Mouse (Mus musculus) cortical plate, adult 2 months (tissue): ENCODE measurements at regions not wholly inside any gene's neighbourhood (a gene's known extent, or its start where the extent isn't known, plus 50 kb on each side); places are given as distances from the start of the nearest gene placed in this dataset.

Experiments used
- H3K27ac ChIP-seq: fragments of 200-500 bp; 2 replicates; pipeline ENCODE4 v1.5.1; 2012; ENCODE audit warnings: low read length, control low read depth, inconsistent platforms; ENCODE audit not compliant: insufficient read depth
- H3K4me1 ChIP-seq: fragments of 200-500 bp; 2 replicates; pipeline ENCODE4 v1.6.1; 2011; ENCODE audit warnings: low read length; ENCODE audit not compliant: control insufficient read depth, insufficient read depth
- H3K4me3 ChIP-seq: fragments of 200-500 bp; 2 replicates; pipeline ENCODE4 v1.5.1; 2011; ENCODE audit warnings: mild to moderate bottlenecking, low read length, control low read depth; ENCODE audit not compliant: insufficient read depth
- CTCF ChIP-seq: fragments of 200-500 bp; IDR thresholded peaks from 2 replicates; pipeline ENCODE4 v1.5.1; 2011; ENCODE audit warnings: mild to moderate bottlenecking, control low read depth, low read length; ENCODE audit not compliant: insufficient read depth; ENCODE audit errors: extremely low read depth
- POLR2A ChIP-seq: fragments of 200-500 bp; IDR thresholded peaks from 2 replicates; pipeline ENCODE4 v1.6.1; 2011; ENCODE audit warnings: mild to moderate bottlenecking, low read length, control low read depth; ENCODE audit not compliant: insufficient read depth; ENCODE audit errors: extremely low read depth

DNA sequence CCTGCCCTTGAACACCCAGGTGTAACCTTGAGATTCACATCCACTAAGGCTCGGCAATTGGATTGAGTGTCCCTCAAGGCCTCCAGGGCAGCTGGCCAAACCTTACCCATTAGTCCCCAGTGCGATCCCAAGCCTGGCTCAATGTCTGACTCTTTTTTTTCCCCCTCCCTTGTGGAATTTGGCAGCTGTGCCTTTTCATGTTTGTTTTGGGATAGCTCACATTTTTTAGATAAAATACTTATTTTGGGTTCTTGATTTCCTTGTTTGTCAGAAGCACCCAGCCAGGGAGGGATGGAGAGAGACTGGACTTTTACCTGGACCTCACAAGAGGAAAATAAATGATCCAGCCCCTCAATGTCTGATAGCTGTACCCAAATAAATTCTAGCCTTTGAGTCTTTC lies 134.5 kb downstream of the Gm10295 start:
- TF ChIP-seq POLR2A: no peak
- no peak for TF ChIP-seq CTCF
- Histone ChIP-seq H3K27ac (no peak overlapping the region), H3K4me3 (no peak overlapping the region), H3K4me1 (no peaks in the 10 kb centered on the region)

DNA sequence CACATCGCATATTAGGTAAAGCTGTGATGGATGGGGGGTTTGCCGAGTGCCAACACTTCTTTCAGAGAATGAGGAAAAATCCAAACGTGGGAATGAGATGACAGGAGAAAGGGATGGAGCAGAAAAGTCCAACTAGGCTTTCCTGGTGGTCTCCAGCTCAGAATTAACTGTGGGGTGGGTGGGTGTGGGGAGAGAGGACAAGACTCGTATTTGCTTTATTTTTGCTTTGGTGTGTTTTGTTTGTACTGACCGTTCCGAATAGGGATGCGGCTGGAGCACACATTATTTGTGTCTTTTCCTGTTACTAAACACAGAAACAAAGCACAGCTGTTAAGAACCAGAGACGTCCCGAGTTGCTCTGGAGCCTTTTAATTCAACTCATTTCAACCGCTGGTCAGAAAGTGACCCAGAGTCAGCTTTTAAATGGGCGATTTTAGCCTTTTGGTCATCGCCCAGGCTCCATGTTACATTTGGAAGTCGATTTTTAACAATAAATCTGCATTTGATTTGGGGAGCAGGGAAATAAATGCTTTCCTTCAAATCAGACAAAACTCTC lies 136.7 kb downstream of the Gm10295 start:
- TF ChIP-seq POLR2A (no peak), CTCF (no peak)
- Histone ChIP-seq H3K27ac (peak overlapping the region; percentile 46; the same call in 1 of the 2 replicates), H3K4me1 (no peaks in the 10 kb centered on the region), H3K4me3 (no peak overlapping the region)

DNA sequence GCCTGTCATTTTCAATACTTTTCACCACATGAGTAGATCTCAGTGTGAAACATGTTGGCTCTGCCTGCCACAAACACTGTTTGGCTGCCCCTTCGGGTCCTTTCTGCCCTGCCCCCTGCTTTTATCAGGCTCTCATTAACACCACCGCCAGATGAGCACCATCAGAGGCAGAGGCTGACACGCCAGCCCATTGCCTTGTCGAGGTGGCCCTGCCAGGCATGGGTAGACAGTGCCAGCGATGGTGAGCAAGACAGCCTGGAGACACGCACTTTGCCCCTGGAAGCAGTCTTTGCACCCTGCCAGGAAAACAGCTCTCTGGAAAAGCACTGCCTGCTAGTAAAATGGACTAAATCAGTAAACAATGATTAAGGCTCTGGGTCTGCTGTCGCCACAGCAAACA lies 158.2 kb downstream of the Gm10295 start:
- Histone ChIP-seq H3K4me1 (no peaks in the 10 kb centered on the region), H3K27ac (no peak overlapping the region), H3K4me3 (no peak overlapping the region)
- TF ChIP-seq POLR2A (no peak), CTCF (no peak)

DNA sequence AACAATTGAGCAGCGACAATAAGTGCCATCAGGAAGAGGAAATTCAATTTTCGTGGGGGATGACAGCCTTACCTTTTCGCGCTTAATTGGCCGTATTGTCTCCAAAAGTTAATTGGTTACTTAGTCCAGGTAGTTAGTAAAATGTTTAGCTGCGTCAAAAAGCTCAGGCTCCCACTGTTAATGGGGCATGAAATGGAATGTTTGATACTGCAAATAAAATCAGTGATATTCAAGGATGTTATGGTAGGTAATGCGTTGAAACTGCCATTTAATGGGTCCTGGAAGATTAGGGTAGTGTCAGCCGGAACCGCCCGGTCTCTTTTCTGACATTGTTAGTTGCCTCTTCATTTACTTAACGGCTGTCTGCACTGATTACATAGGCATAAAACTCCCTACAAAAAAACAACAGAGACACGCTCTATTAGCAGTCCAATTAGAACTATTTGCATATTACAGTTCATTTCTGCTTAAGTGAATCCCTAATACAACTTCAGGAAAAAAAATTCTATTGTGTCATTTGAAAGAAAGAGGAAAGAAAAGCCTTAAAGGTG lies 161.0 kb downstream of the Gm10295 start:
- TF ChIP-seq POLR2A (no peak), CTCF (no peak)
- Histone ChIP-seq H3K4me3 (no peak overlapping the region), H3K4me1 (no peaks in the 10 kb centered on the region), H3K27ac (no peak overlapping the region)

DNA sequence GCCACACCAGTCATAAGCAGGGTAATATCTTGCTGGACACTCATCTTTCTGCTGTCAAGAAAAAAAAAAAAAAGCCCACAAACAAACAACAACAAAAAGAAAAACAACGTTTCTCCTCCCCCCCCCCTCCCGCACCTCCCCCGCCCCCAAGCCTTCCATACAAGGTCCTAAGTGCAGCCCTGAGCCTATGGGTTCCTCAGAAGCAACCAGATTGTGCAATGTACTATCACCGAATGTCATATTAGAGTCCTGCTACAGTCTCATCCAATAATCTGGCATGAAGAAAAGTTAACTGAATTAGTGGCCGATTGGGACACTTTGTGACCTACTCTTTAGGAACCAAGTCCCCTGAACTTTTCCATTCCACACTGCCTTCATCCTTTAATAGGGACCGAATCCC lies 161.5 kb downstream of the Gm10295 start:
- no peak overlapping the region for H3K27ac ChIP-seq
- no peaks in the 10 kb centered on the region for H3K4me1 ChIP-seq
- no peak overlapping the region for H3K4me3 ChIP-seq
- TF ChIP-seq POLR2A (no peak), CTCF (no peak)

DNA sequence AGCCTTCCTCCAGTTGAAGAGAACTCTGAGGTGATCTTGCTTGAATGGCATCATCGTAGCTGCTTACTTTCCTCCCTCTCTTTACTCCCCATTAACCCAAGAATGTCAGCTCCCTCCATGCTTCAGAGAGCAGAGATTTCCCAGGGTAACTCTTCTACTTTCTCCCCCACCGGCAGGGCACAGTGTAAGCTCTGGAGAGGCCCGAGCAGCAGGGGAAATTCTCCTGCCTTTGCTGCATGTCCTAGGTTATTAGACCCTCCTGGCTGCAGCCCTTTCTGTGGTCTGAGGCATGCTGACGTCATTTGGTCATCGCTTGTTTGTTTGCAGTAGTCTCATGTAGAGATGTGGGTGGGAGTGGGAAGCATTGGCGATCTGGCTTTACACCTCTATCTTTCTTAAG lies 163.2 kb downstream of the Gm10295 start:
- Histone ChIP-seq H3K4me3 (no peak overlapping the region), H3K27ac (0 out of 2 replicates have a peak overlapping the region, but pooled peaks have one; percentile 29), H3K4me1 (no peaks in the 10 kb centered on the region)
- TF ChIP-seq POLR2A (no peak), CTCF (no peak)

DNA sequence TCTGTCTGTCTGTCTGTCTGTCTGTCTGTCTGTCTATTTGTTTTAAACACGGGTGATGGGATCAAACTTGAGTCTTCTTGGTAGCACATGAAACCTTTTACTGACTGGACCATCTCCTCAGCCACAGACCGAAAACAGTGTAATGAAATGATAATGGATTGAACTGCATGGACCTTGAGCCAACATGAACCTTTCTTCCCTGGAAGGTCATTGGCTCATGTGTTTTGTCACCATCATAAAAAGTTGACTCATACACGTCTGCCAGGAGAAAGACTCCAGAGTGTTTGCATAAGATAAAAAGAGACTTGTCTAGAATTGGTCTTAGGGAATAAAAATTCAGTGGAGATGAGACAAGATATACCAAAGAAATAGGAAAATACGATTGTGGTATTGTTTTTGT lies 176.4 kb downstream of the Gm10295 start:
- Histone ChIP-seq H3K4me3 (no peak overlapping the region), H3K27ac (no peak overlapping the region), H3K4me1 (no peaks in the 10 kb centered on the region)
- TF ChIP-seq CTCF (no peak), POLR2A (no peak)

DNA sequence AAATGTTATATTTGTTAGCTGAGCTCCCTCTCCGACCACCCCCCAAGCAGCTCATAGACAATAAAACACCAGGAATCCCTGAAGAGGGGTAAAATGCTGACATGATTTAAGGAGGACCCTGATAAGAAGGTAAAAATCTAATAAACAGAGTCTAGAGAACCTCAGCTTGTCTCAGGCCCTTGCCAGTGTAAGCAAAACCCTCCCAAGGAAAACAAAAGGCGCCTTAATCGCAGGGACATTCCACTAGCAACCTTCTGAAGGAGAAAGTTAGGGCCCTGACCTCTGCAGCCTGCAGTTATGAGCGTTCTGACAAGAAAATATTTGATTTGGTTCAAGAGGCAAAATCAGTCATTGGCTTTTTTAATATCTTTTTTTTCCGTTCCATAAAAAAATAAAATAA lies 212.2 kb downstream of the Gm10295 start:
- no peak overlapping the region for H3K27ac ChIP-seq
- TF ChIP-seq CTCF (no peak), POLR2A (no peak)
- no peak overlapping the region for H3K4me3 ChIP-seq
- H3K4me1 ChIP-seq: no peaks in the 10 kb centered on the region

DNA sequence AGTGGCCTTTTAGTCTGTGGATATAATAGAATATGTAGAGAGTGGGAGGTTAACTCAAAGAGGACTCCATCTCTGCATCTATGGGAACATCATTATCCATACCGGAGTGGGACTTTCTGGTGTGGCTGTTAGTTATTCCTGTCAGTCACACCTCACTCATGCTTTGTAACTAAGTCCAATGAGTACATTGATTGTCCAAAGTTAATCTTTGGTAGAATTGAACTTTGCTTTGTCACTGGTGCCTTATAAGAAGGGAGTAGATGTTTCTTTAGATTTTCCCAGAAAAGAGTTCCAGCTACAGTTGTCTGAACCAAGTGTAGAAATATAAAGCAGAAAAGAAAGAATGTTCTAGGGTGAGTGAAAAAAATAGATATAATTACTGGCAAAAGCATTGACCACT lies 221.3 kb downstream of the Gm10295 start:
- no peak overlapping the region for H3K4me3 ChIP-seq
- no peak overlapping the region for H3K27ac ChIP-seq
- TF ChIP-seq CTCF: no peak
- no peaks in the 10 kb centered on the region for H3K4me1 ChIP-seq

DNA sequence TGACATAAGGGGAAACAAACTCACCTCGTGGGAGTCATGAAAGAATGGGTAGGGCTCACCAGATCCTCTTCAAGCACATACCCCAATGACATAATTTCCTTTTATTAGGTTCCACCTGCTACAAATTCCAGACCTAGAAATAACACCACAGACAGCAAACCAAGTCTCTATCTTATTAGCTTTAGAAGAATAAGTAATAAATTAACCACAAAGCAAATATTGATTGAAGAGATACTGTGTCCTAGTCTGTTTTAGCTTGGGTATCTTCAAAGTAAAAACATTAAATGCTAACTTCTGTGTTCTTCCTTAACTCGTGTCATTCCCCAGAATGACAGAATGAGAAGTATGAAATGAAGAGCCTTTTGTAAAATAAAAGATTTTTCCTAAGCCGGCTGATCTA lies 222.4 kb downstream of the Gm10295 start:
- H3K4me3 ChIP-seq: no peak overlapping the region
- H3K27ac ChIP-seq: no peak overlapping the region
- no peaks in the 10 kb centered on the region for H3K4me1 ChIP-seq
- TF ChIP-seq CTCF (no peak), POLR2A (no peak)
